Mouse (Mus musculus) ES-Bruce4 (cell line): ENCODE measurements around the gene Ttll10.

Source experiments
- CTCF ChIP-seq: IDR thresholded peaks from one replicate; pipeline ENCODE4 v1.8.1; 2011; ENCODE audit warnings: low read depth, low read length
- POLR2A ChIP-seq: IDR thresholded peaks from one replicate; pipeline ENCODE4 v1.8.1; 2011; ENCODE audit warnings: low read length; ENCODE audit not compliant: insufficient read depth

GRCm38 (mm10) chr4:156023520-156023919, 35.7 kb downstream of the Ttll10 start:
- TF ChIP-seq CTCF (no peak), POLR2A (no peak)
